Mouse (Mus musculus) limb, embryonic 14.5 days (tissue): Measurements from ENCODE around the gene Grm7. TPM values are rescaled to one million over a fixed set of nuclear protein-coding genes. Genes with fewer than 3 reads are reported as not detected.

Experiments
- ATAC-seq: fragments of 200-750 bp; cut with Nextera tagmentation; 2 replicates; pipeline ENCODE4 v1.8.0; 2017; ENCODE audit warnings: low read depth, moderate number of reproducible peaks, moderate TSS enrichment; ENCODE audit not compliant: low FRiP score
- DNase-seq: peaks from one replicate; pipeline ENCODE4 v3.0.0-alpha.2; 2015; ENCODE audit warnings: low spot score
- H3K27ac ChIP-seq: fragments of 300-500 bp; sonication (generic); replicated peaks from 2 replicates; pipeline ENCODE4 v1.5.1; 2014; ENCODE audit warnings: low read depth, mild to moderate bottlenecking, low read length, moderate library complexity, mixed read lengths
- H3K27me3 ChIP-seq: fragments of 300-500 bp; sonication (generic); 2 replicates; pipeline ENCODE4 v1.6.1; 2014; ENCODE audit warnings: low read length, mixed read lengths; ENCODE audit not compliant: control insufficient read depth, insufficient read depth
- H3K36me3 ChIP-seq: fragments of 300-500 bp; sonication (generic); 2 replicates; pipeline ENCODE4 v1.6.1; 2014; ENCODE audit warnings: mild to moderate bottlenecking, low read length, moderate library complexity, mixed read lengths; ENCODE audit not compliant: control insufficient read depth, insufficient read depth
- H3K4me1 ChIP-seq: fragments of 300-500 bp; sonication (generic); 2 replicates; pipeline ENCODE4 v1.6.1; 2014; ENCODE audit warnings: antibody characterized with exemption, low read length, mixed read lengths; ENCODE audit not compliant: control insufficient read depth, insufficient read depth
- H3K4me2 ChIP-seq: fragments of 300-500 bp; sonication (generic); replicated peaks from 2 replicates; pipeline ENCODE4 v1.6.1; 2014; ENCODE audit warnings: low read depth, mild to moderate bottlenecking, low read length, moderate library complexity; ENCODE audit not compliant: severe bottlenecking
- H3K4me3 ChIP-seq: fragments of 300-500 bp; sonication (generic); replicated peaks from 2 replicates; pipeline ENCODE4 v1.5.1; 2014; ENCODE audit warnings: low read length
- H3K9ac ChIP-seq: fragments of 300-500 bp; sonication (generic); 2 replicates; pipeline ENCODE4 v1.6.1; 2014; ENCODE audit warnings: mild to moderate bottlenecking, low read depth, low read length, moderate library complexity; ENCODE audit not compliant: severe bottlenecking
- H3K9me3 ChIP-seq: fragments of 300-500 bp; sonication (generic); 2 replicates; pipeline ENCODE4 v1.6.1; 2016; ENCODE audit warnings: low read length; ENCODE audit not compliant: control insufficient read depth
- POLR2A ChIP-seq: fragments of 200-500 bp; IDR thresholded peaks from 2 replicates; pipeline ENCODE4 v1.8.0; 2012; ENCODE audit warnings: inconsistent platforms, mild to moderate bottlenecking, moderate library complexity, borderline replicate concordance; ENCODE audit not compliant: insufficient read depth, insufficient read length; ENCODE audit errors: extremely low read depth
- WGBS: fragments of 180-500 bp; shearing (Covaris S2); extraction: QIAGEN DNeasy Blood & Tissue Kit; methylation state at CpG from one replicate; pipeline ENCODE4 v1.1.7; 2014; 5-methylcytosine and 5-hydroxymethylcytosine counted together
- polyA plus RNA-seq, 2 experiments: library from polyadenylated mRNA; depleted of rRNA in 1 of 2; stranded (reverse) in 1 of 2; unstranded in 1 of 2; fragments of >200 nt; fragmentation: Nextera tagmentation in 1 of 2; extraction: Ambion mirVana in 1 of 2; gene quantifications; 2 replicates each; pipeline versions ENCODE4 v1.2.1 to v1.2.3; 2012 to 2014

The Grm7 gene
- polyA plus RNA-seq, 2 experiments, result 2.4 to 3.2 TPM

GRCm38 (mm10) chr6:111571471-111572088, 926.2 kb downstream of the Grm7 start:
- 87% methylated on average over 4 of the region's 4 CpGs for WGBS

GRCm38 (mm10) chr6:111584851-111585250, 939.5 kb downstream of the Grm7 start:
- H3K36me3 ChIP-seq, result no peaks in the 10 kb centered on the region
- no peak for ATAC-seq
- no peaks in the 10 kb centered on the region for H3K27me3 ChIP-seq
- H3K9me3 ChIP-seq, result no peaks in the 10 kb centered on the region
- no peak overlapping the region for H3K27ac ChIP-seq
- H3K9ac ChIP-seq, result no peak overlapping the region
- no peak for TF ChIP-seq POLR2A
- peak; percentile 55 for DNase-seq
- 63% methylated on average over 2 of the region's 2 CpGs for WGBS
- no peak overlapping the region for H3K4me2 ChIP-seq
- H3K4me3 ChIP-seq, result no peak overlapping the region
- H3K4me1 ChIP-seq, result no peaks in the 10 kb centered on the region

More at GRCm38 (mm10) chr6:111571471-111572088, 926.2 kb downstream of the Grm7 start:
- no peaks in the 10 kb centered on the region for H3K9me3 ChIP-seq
- DNase-seq (no peak), ATAC-seq (no peak)
- no peak overlapping the region for H3K4me3 ChIP-seq
- no peak overlapping the region for H3K27ac ChIP-seq
- no peaks in the 10 kb centered on the region for H3K36me3 ChIP-seq
- no peak for TF ChIP-seq POLR2A
- H3K4me2 ChIP-seq, result no peak overlapping the region
- H3K4me1 ChIP-seq, result no peaks in the 10 kb centered on the region
- H3K27me3 ChIP-seq, result no peaks in the 10 kb centered on the region
- H3K9ac ChIP-seq, result no peak overlapping the region

- Histone ChIP-seq H3K4me1 (no peaks in the 10 kb centered on the region), H3K4me3 (no peak overlapping the region), H3K9ac (no peak overlapping the region), H3K36me3 (no peaks in the 10 kb centered on the region), H3K27ac (no peak overlapping the region), H3K27me3 (no peaks in the 10 kb centered on the region), H3K9me3 (no peaks in the 10 kb centered on the region), H3K4me2 (no peak overlapping the region)
- 77% methylated on average over 3 of the region's 3 CpGs for WGBS
- TF ChIP-seq POLR2A, result no peak
- ATAC-seq (no peak), DNase-seq (no peak)
Observed at GRCm38 (mm10) chr6:111587572-111587971, 942.2 kb downstream of the Grm7 start.

DNA sequence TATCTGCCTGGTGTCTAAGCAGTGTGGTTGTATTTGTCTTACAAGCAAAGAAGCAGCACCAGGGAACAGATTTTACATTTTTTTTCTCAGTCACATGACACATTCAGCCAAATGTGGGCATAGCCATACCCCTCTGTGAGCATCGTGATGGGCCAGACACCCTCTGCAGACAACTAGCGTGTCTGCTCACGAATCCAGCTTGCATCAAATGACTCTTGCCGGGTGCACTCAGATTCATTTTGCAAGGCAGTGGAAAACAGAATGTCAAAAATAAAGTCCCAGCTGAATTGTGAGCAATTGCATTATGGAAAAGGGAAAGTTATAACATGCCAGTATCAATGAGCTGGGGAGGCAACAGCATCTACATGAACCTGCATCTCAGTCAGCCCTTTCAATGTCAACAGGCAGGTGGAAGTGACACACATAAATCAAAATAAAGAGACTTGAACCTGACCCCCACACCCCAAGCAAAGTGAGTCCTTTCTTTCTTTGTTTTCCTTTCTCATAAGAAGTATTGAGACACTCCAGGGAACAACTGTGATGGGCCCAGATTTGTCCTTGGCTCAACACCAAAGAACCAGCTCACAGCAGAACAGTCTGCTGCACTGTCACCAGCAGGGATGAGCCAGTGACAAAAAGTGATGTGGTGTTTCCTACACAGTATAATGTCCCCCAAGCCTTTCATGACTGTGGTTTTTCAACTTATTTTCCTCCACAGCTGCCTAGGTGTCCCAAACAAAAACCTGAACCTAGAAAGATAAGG, 956.7 kb downstream of the Grm7 start:
- no peaks in the 10 kb centered on the region for H3K27me3 ChIP-seq
- H3K27ac ChIP-seq, result no peak overlapping the region
- H3K4me1 ChIP-seq, result no peaks in the 10 kb centered on the region
- no peak for TF ChIP-seq POLR2A
- WGBS, result 79% methylated on average over 4 of the region's 4 CpGs
- no peak for ATAC-seq
- H3K9ac ChIP-seq, result no peak overlapping the region
- H3K9me3 ChIP-seq, result no peaks in the 10 kb centered on the region
- no peak overlapping the region for H3K4me2 ChIP-seq
- no peak for DNase-seq
- H3K36me3 ChIP-seq, result no peaks in the 10 kb centered on the region
- no peak overlapping the region for H3K4me3 ChIP-seq

DNA sequence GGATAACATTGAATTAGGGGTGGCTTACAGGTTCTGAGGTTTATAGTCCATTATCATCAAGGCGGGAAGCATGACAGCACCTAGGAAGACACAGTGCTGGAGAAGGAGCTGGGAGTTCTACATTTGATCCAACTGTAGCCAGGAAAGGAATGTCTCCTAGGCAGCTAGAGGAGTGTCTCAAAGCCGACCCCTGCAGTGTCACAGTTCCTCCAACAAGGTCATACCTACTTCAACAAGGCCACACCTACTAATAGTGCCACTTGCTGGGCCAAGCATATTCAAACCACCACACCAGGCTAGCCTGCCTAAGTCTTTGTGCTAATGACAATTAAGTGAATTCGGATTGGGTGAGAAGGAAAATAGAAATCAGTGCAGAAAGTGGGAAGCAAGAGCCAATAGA, 965.0 kb downstream of the Grm7 start:
- no peak overlapping the region for H3K9ac ChIP-seq
- WGBS, result 86% methylated on average over 3 of the region's 3 CpGs
- H3K4me3 ChIP-seq, result no peak overlapping the region
- no peak for TF ChIP-seq POLR2A
- H3K36me3 ChIP-seq, result no peaks in the 10 kb centered on the region
- DNase-seq (no peak), ATAC-seq (no peak)
- no peak overlapping the region for H3K4me2 ChIP-seq
- H3K27me3 ChIP-seq, result no peaks in the 10 kb centered on the region
- H3K4me1 ChIP-seq, result no peaks in the 10 kb centered on the region
- no peaks in the 10 kb centered on the region for H3K9me3 ChIP-seq
- no peak overlapping the region for H3K27ac ChIP-seq

DNA sequence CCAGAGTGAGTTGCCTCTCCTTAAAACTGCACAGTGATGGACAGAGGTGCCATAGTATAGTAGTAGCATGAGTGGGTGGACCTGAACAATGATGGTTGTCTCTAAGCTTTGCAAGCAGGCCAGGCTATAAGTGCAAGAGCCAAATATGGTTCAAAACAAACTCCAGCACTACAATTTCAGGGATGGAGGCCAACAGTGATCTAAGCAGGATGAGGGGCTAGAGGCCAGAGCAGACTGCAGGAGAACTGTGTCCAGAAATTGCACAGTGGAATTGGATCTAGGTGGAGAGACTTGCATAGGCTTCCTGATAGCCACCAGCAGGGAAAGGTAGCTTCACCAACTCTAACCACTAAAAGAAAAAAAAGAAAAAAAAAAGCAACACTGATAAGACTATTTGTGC, 968.5 kb downstream of the Grm7 start:
- no peak for ATAC-seq

More for the DNA sequence above, 968.5 kb downstream of the Grm7 start:
- Histone ChIP-seq H3K9ac (no peak overlapping the region), H3K9me3 (no peaks in the 10 kb centered on the region), H3K4me1 (no peaks in the 10 kb centered on the region), H3K4me3 (no peak overlapping the region), H3K27ac (no peak overlapping the region), H3K4me2 (no peak overlapping the region), H3K36me3 (no peaks in the 10 kb centered on the region), H3K27me3 (no peaks in the 10 kb centered on the region)
- peak; percentile 12 for DNase-seq
- TF ChIP-seq POLR2A, result no peak
